Mouse (Mus musculus): Measurements from ENCODE around the gene Osr1.

Gene Osr1
- long read RNA-seq, experiment 1, partial matches to known transcripts: 0 of 3 reads
- long read RNA-seq, experiment 1, other reads (novel, unspliced or antisense): 1 of 3 reads
- long read RNA-seq, experiment 2, partial matches to known transcripts: 0 of 3 reads
- long read RNA-seq, experiment 2, other reads (novel, unspliced or antisense): 1 of 3 reads

DNA sequence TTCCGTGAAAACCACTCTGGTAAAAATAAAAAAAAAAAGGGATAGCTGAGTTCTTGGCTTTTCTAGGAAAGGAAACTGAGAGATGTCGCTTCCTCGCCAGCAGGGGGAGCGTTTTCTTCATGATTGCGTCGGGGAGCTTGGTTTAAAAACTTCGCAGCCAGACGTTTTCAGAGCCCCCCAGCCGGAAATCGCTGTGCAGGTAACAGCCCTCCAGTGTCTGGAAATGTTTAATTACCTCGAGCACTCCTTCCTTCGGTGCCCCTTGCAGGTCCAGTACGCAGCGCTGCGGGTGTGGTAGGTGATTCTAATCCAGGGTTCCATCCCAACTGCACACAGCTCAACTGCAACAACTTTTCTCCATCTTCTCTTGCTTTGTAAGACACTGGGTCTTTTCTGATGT lies at the start of gene Osr1:
Gene Osr1, plus strand, starts transcription at position 146 of the 400 bp plus-strand sequence.
- intact Hi-C loops (cut with DNase I): loop anchor here (2.0 to 10.0 kb wide), 6 partner anchors 315 to 1012 kb away; no protein-coding TSS in a partner anchor

- intact Hi-C loops (cut with DNase I): no loop called here
Measured at GRCm38 (mm10) chr12:9550328-9550727, 19.6 kb upstream of the Osr1 start.

GRCm38 (mm10) chr12:9564956-9565355 lies 5.0 kb upstream of the Osr1 start:
- intact Hi-C loops (cut with DNase I): loop anchor here (10.0 kb wide), 1 partner anchor 310 kb away; no protein-coding TSS in a partner anchor

- intact Hi-C loops (cut with DNase I): loop anchor here (2.0 to 10.0 kb wide), 5 partner anchors 516 to 1012 kb away; no protein-coding TSS in a partner anchor
Measured at GRCm38 (mm10) chr12:9570496-9570995, 630 bp downstream of the Osr1 start.

DNA sequence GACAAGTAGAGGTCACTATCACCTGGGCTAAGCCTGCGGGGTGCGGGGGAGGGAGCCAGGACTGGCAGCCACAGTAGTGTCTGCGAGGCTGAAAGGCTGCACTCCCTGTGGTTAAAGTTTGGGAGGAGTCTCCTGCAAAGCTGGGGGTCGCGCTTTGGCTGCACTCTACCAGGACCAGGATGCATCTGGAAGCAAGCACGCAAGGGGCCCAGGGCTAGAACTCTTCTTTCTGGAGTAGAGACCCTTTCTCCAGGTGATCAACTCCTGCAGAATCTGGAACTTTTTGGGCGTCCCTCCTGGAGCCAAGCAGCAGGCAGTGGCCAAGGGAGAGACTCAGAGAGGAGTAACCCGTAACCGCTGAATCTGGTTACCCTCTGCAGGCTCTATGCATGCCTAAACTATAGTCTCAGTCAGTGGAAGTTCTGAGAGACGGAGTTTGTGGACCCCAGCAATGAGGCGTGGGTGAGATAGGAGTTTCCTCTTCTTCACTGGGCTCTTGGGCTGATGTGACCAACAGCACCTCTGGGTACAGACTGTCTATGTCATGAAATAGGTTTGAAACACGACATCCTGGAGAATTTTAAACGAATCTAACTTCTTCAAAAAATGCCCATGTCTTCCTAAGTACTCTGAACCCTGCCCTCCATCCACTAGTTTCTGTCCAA lies 1.5 kb downstream of the Osr1 start:
- intact Hi-C loops (cut with DNase I): loop anchor here (2.0 to 10.0 kb wide), 5 partner anchors 517 to 1011 kb away; no protein-coding TSS in a partner anchor

GRCm38 (mm10) chr12:9572022-9572421 lies 2.1 kb downstream of the Osr1 start:
- intact Hi-C loops (cut with DNase I): loop anchor here (5.0 to 10.0 kb wide), 4 partner anchors 517 to 1010 kb away; no protein-coding TSS in a partner anchor

- intact Hi-C loops (cut with DNase I): loop anchor here (5.0 to 10.0 kb wide), 4 partner anchors 519 to 1009 kb away; no protein-coding TSS in a partner anchor
Measured at GRCm38 (mm10) chr12:9573682-9574081, 3.8 kb downstream of the Osr1 start.

GRCm38 (mm10) chr12:9574244-9574871 lies 4.4 kb downstream of the Osr1 start:
- intact Hi-C loops (cut with DNase I): loop anchor here (5.0 to 10.0 kb wide), 4 partner anchors 520 to 1008 kb away; no protein-coding TSS in a partner anchor

GRCm38 (mm10) chr12:9575158-9576042 lies 5.5 kb downstream of the Osr1 start:
- intact Hi-C loops (cut with DNase I): loop anchor here (10.0 kb wide), 1 partner anchor 521 kb away; no protein-coding TSS in a partner anchor

GRCm38 (mm10) chr12:9576043-9576538 lies 6.2 kb downstream of the Osr1 start:
- intact Hi-C loops (cut with DNase I): loop anchor here (10.0 kb wide), 1 partner anchor 521 kb away; no protein-coding TSS in a partner anchor

DNA sequence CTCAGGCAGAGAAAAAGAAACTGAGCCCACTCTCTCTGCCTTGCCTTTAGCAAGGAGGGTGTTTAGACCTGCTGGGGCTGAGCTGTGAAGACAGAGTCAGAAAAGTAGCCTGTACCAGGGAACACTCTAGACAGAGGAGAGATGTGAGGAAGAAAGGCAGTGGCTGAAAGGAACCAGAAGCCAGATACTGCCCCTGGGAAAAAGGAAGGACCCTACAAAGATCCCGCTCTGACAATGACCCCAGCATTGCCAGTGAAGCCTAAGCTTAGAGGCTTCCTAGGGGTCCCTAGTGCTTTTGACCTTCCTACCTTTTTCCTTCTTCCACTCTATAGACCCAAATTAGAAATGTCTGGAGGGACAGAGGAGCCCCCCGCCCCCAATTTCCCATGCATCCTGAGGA lies 7.7 kb downstream of the Osr1 start:
- intact Hi-C loops (cut with DNase I): loop anchor here (10.0 kb wide), 1 partner anchor 523 kb away; no protein-coding TSS in a partner anchor

DNA sequence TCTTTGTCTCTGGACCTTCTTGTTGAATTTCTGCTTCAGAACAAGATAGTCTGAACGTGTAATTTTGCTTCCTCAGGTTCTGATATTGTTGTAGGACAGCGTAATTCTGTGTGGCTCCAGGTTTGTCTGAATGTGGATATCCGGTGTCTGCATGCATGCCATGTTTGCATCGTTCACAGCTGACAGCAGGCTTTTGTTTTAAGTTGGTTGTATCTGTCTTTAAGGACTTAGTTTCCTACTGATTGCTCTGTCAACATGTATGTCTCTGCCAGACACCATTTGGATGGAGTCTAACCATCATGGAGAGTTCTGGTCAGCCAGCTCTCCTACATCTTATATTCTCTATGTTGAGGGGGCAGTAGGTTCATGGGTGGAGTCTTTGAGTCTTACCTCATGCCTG lies 8.7 kb downstream of the Osr1 start:
- intact Hi-C loops (cut with DNase I): loop anchor here (10.0 kb wide), 1 partner anchor 524 kb away; no protein-coding TSS in a partner anchor

DNA sequence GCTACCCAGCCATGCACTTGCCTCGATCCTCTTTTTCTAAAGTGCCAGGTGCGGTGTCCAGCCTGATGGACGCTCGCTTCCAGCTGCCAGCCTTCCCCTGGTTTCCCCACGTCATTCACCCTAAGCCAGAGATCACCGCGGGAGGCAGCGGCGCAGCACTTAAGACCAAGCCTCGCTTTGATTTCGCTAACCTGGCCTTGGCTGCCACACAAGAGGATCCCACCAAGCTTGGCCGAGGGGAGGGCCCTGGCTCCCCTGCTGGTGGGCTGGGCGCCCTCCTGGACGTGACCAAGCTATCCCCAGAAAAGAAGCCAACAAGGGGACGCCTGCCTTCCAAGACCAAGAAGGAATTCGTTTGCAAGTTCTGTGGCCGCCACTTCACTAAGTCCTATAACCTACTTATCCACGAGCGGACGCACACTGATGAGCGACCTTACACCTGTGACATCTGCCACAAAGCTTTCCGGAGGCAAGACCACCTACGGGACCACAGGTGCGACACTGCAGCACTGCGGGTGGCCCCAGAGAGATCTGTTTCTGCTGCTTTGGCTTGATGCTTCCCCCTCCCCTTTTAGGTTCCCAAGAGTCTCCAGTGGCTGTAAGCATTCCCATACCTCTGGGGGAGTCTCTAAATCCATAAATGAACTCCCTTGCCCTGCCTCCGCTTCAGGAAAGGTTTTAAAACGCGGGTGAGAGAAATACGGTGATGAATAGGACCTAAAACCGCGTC lies 9.6 kb downstream of the Osr1 start:
- intact Hi-C loops (cut with DNase I): loop anchor here (10.0 kb wide), 1 partner anchor 525 kb away; no protein-coding TSS in a partner anchor

DNA sequence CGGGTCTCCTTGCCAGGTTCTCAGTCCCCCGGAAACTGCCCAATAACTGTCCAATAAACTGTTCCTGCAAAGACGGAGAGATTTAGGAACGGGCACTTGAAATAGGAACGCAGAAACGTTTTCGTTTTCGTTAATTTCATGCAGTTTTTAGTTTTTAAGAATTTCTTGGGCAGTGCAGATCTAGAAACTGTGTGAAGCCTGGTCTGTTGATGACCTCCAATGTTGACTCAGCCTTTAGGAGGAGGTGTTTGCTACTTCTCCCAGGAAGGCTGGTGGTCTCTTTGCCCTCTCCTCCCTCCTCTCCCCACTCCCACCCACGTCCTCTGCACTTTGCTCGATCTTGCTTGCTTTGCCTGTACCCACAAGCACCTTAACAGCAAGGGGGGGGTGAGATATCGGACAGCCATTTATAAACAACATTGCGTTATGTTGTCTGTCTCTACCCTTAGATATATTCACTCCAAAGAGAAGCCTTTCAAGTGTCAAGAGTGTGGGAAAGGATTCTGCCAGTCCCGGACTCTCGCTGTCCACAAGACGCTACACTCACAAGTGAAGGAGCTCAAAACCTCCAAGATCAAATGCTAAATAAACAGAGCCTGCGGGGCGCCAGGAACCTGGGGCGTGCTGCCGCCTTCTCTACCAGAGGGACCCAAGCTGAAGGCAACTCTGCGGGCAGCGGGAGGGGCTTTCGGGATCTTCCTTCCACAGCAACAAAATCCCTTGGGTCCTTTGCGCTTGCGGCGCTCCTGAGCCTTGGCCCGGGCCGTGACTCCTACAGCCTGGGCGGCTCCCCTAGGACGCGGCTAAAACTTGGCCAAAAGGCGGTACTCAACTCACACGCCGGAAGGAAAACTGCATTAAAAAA lies 10.4 kb downstream of the Osr1 start:
- intact Hi-C loops (cut with DNase I): no loop called here

DNA sequence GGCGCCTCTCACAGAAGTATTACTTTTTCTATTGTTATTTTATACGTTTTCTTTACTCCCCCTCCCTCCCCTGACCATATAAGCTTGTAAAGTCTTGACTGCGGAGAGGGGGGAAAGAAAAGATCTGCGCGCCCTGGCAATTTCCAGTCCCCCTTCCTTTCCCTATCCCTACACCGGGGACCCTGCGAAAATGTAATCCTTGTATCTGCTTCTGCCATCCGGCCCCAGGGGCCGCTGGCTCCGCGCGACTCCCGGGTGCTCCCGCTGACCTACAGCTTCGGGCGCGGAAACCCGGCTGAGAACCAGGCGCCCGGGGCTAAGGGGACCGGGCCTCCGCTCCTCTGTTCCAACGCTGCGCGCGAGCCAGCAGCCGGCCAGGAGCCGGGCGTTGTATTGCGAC lies 11.1 kb downstream of the Osr1 start:
- intact Hi-C loops (cut with DNase I): no loop called here

- intact Hi-C loops (cut with DNase I): no loop called here
Measured at GRCm38 (mm10) chr12:9581506-9581905, 11.6 kb downstream of the Osr1 start.

DNA sequence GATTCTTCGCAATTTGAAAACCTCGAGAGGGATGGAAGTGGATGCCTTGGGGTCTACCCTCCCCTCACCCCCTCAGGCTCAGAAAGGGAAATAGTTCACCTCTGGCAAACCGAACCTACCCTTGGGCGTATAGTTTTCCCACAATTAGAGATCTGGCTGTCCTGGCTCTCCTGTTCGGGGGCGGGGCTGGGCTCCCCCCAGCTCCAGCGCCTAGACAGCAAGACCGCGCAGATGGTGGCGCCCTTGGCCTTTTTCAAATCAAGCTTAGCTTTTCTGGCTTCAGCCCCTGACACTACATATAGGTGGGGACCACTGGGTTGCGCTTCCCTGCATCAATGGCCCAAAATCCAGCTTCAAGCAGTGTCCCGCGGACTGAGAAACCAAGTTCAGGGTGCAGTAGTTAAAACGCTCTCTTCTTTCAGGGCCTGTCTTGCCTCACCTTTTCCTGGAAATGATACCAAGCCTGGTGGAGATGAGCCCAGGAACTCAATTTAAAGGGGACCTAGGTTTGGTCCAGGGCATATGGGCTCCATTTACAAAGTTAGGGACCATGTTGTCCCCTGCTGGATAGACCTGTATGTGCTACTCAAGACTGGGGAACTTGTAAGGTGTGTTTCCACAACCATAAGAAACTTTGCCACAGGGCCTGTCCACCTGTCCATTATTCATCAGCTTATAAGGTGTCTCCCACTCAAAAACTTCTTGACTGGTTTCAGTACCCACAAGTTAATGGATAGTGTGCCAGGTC lies 12.5 kb downstream of the Osr1 start:
- intact Hi-C loops (cut with DNase I): no loop called here

- intact Hi-C loops (cut with DNase I): no loop called here
Measured at GRCm38 (mm10) chr12:9583380-9583779, 13.5 kb downstream of the Osr1 start.
